Mouse (Mus musculus) lung, embryonic 15.5 days (tissue): ENCODE data around the gene Idh3b. TPM values are rescaled to one million over a fixed set of nuclear protein-coding genes. Genes with fewer than 3 reads are reported as not detected.

Source experiments
- ATAC-seq: fragments of 200-750 bp; cut with Nextera tagmentation; 2 replicates; pipeline ENCODE4 v1.8.0; 2017; ENCODE audit warnings: moderate number of reproducible peaks, borderline replicate concordance; ENCODE audit not compliant: low FRiP score, low TSS enrichment; ENCODE audit errors: extremely low read depth
- H3K27ac ChIP-seq: fragments of 300-500 bp; sonication (generic); 2 replicates; pipeline ENCODE4 v1.5.1; 2015; ENCODE audit warnings: moderate library complexity, mild to moderate bottlenecking, inconsistent platforms
- H3K27me3 ChIP-seq: fragments of 300-500 bp; sonication (generic); 2 replicates; pipeline ENCODE4 v1.6.1; 2015; ENCODE audit warnings: inconsistent platforms
- H3K36me3 ChIP-seq: fragments of 300-500 bp; sonication (generic); 2 replicates; pipeline ENCODE4 v1.6.1; 2015; ENCODE audit warnings: inconsistent platforms
- H3K4me1 ChIP-seq: fragments of 300-500 bp; sonication (generic); 2 replicates; pipeline ENCODE4 v1.6.1; 2015; ENCODE audit warnings: inconsistent platforms
- H3K4me2 ChIP-seq: fragments of 300-500 bp; sonication (generic); 2 replicates; pipeline ENCODE4 v1.6.1; 2015; ENCODE audit warnings: inconsistent platforms, mild to moderate bottlenecking, moderate library complexity
- H3K4me3 ChIP-seq: fragments of 300-500 bp; sonication (generic); 2 replicates; pipeline ENCODE4 v1.5.1; 2015; ENCODE audit warnings: mild to moderate bottlenecking, inconsistent platforms
- H3K9ac ChIP-seq: fragments of 300-500 bp; sonication (generic); 2 replicates; pipeline ENCODE4 v1.6.1; 2015; ENCODE audit warnings: inconsistent platforms
- H3K9me3 ChIP-seq: fragments of 300-500 bp; sonication (generic); 2 replicates; pipeline ENCODE4 v1.6.1; 2016; ENCODE audit warnings: inconsistent platforms
- WGBS: fragments of 180-500 bp; shearing (Covaris S2); methylation state at CpG from one replicate; pipeline ENCODE4 v1.1.7; 2015; 5-methylcytosine and 5-hydroxymethylcytosine counted together
- polyA plus RNA-seq: library from polyadenylated mRNA; unstranded; fragments of >200 nt; fragmentation: Nextera tagmentation; extraction: Ambion mirVana; gene quantifications from 2 replicates; pipeline ENCODE4 v1.2.1, GENCODE M21; 2015

Gene Idh3b
- polyA plus RNA-seq, 1 experiment from 2014 or later: 158 TPM

DNA sequence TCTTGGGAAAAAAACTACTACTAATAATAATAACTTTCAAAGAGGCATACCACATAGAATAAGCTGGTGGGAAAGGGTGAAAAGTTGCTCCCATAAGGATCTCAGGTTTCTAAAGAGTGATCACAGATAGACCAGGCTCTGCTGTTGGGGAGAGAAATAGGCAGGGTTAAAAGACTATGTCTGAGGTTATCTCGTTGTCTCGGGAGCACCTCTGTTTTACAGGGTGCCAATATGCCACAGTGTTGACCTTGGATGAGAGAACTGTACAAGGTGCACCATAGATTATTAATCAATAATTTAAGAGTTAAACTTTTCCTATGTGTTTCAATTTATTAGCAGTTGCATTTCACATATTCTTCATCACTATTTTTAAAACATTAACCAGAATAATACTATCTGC is 22.4 kb downstream of the Idh3b start:
- Histone ChIP-seq H3K27ac (no peak overlapping the region), H3K4me2 (no peak overlapping the region), H3K4me1 (no peaks in the 10 kb centered on the region), H3K9ac (no peak overlapping the region), H3K36me3 (no peaks in the 10 kb centered on the region), H3K9me3 (no peaks in the 10 kb centered on the region), H3K4me3 (no peak overlapping the region), H3K27me3 (no peaks in the 10 kb centered on the region)
- ATAC-seq: no peak
- WGBS: 74% methylated on average over 2 of the region's 2 CpGs

DNA sequence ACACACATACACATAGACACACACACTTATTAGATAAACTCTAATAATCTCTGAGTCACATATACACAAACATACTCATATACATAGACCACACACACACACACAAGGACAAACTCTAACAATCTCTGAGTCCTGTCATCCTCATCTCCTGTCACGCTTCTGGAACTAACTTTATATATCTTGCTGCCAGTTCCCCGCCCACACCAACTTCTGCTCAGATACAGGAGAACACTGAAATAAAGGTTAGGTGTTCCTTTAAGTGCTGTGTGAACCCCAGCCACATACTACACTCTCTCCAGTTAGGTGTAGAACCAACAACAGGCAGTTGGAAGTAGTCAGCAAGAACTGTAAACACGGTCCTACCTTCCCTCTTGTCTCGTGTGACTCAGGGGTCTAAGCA is 23.5 kb downstream of the Idh3b start:
- no peak overlapping the region for H3K9ac ChIP-seq
- H3K9me3 ChIP-seq: no peaks in the 10 kb centered on the region
- no peaks in the 10 kb centered on the region for H3K4me1 ChIP-seq
- no peaks in the 10 kb centered on the region for H3K36me3 ChIP-seq
- no peak overlapping the region for H3K27ac ChIP-seq
- no peak overlapping the region for H3K4me3 ChIP-seq
- ATAC-seq: no peak
- no peak overlapping the region for H3K4me2 ChIP-seq
- 71% methylated on average over 4 of the region's 4 CpGs for WGBS
- H3K27me3 ChIP-seq: no peaks in the 10 kb centered on the region

DNA sequence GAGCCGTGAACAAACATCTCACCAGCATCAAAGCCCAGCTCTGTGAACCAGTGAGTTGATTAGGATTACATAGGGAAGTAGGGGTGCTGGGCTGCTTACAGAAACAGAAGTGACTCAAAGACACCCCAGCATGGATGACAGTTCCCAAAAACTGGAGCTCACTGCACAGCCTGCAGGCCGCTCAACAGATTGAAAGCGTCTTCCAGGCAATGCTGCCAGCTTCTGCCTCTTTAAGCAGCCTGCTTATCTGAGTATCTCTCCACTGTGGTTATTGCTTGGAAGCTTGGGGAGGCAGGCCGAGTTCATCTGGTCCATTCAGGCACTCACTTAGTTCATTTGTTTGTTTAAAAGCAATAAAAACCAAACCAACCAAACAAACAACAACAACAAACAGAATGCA is 27.6 kb downstream of the Idh3b start:
- Histone ChIP-seq H3K9me3 (no peaks in the 10 kb centered on the region), H3K36me3 (no peaks in the 10 kb centered on the region), H3K9ac (no peak overlapping the region), H3K27ac (no peak overlapping the region), H3K4me1 (no peaks in the 10 kb centered on the region), H3K4me2 (no peak overlapping the region), H3K4me3 (no peak overlapping the region), H3K27me3 (no peaks in the 10 kb centered on the region)
- WGBS: 59% methylated on average over 4 of the region's 4 CpGs
- ATAC-seq: no peak

DNA sequence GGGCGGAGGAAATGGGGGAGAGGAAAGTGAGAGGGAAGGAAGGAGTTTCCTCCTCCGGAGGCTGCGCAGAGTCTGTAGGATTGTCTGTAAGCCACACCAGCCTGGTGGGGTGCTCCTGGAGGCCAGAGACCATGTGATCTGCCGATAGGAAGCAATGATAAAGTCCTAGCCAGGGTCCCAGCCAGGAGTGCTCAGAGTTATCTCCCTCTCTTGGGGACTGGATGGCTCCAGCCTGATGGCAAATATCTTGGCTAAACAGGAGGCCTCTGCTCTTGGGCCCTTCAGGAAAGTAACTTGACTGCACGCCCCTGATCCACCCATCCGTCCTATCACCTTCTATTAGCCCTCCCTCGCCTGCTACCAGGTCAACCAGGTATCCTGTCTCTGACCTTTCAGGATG is 36.1 kb downstream of the Idh3b start:
- Histone ChIP-seq H3K4me2 (no peak overlapping the region), H3K9ac (no peak overlapping the region), H3K27ac (no peak overlapping the region), H3K4me3 (no peak overlapping the region), H3K36me3 (no peaks in the 10 kb centered on the region), H3K4me1 (no peaks in the 10 kb centered on the region), H3K27me3 (no peaks in the 10 kb centered on the region), H3K9me3 (no peaks in the 10 kb centered on the region)
- ATAC-seq: no peak
- WGBS: 63% methylated on average over 7 of the region's 7 CpGs

DNA sequence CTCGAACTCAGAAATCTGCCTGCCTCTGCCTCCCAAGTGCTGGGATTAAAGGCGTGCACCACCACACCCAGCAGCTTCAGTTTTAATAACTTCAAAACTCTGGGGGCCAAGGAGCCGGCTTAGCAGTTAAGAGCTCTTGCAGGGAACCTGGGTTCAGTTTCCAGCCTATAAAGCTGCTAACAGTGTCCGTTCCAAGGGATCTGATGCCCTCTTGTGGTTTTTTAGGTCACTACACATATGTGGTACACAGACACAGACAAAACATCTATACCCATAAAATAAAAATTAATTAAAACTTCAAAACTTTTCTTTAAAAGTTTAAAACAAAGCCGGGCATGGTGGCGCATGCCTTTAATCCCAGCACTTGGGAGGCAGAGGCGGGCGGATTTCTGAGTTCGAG is 37.4 kb downstream of the Idh3b start:
- no peak overlapping the region for H3K4me3 ChIP-seq
- H3K9ac ChIP-seq: no peak overlapping the region
- no peaks in the 10 kb centered on the region for H3K9me3 ChIP-seq
- no peak for ATAC-seq
- H3K27me3 ChIP-seq: no peaks in the 10 kb centered on the region
- H3K27ac ChIP-seq: no peak overlapping the region
- no peaks in the 10 kb centered on the region for H3K4me1 ChIP-seq
- no peaks in the 10 kb centered on the region for H3K36me3 ChIP-seq
- no peak overlapping the region for H3K4me2 ChIP-seq
- WGBS: 47% methylated on average over 9 of the region's 9 CpGs

Other genes starting within 250 kb of the Idh3b start
- gene Tgm6, start 172.1 kb downstream of the Idh3b start, polyA plus RNA-seq: not detected in 2 replicates
- gene Snrpb, start 105.1 kb downstream of the Idh3b start, polyA plus RNA-seq: 670 and 673 TPM in 2 replicates
- gene Tmc2, start 89.4 kb downstream of the Idh3b start, polyA plus RNA-seq: not detected in 2 replicates
- gene Nop56, start 10.1 kb downstream of the Idh3b start, polyA plus RNA-seq: 262 and 272 TPM in 2 replicates
- 1.6 TPM in 2 replicates for gene Ebf4, start 10.6 kb upstream of the Idh3b start, polyA plus RNA-seq
- gene Cpxm1, start 113.0 kb upstream of the Idh3b start, polyA plus RNA-seq: 61.9 and 69.1 TPM in 2 replicates
- gene Gm28372, start 120.7 kb upstream of the Idh3b start, polyA plus RNA-seq: not detected in 2 replicates
- not detected in 2 replicates for gene 1700020A23Rik, start 120.7 kb upstream of the Idh3b start, polyA plus RNA-seq
- not detected in 2 replicates for gene Tmem239, start 121.9 kb upstream of the Idh3b start, polyA plus RNA-seq
- gene Vps16, start 139.8 kb upstream of the Idh3b start, polyA plus RNA-seq: 80.5 and 88.4 TPM in 2 replicates
- 14.7 and 15.9 TPM in 2 replicates for gene Pced1a, start 140.2 kb upstream of the Idh3b start, polyA plus RNA-seq
- 72.9 and 80.7 TPM in 2 replicates for gene Ptpra, start 165.7 kb upstream of the Idh3b start, polyA plus RNA-seq